Mouse (Mus musculus) MEL (cell line): ENCODE measurements around the gene Fgf13. TPM values are rescaled to one million over a fixed set of nuclear protein-coding genes. Genes with fewer than 3 reads are reported as not detected.
A peak's percentile ranks its signal among the peaks of the same experiment; 100 is the strongest.

Experiments
- DNase-seq: peaks from one replicate; pipeline ENCODE4 v3.0.0; 2011; ENCODE audit warnings: low read depth, low spot score
- H3K27ac ChIP-seq: 2 replicates; pipeline ENCODE4 v1.5.1; 2012; ENCODE audit warnings: low read depth, mild to moderate bottlenecking, control low read depth, low read length, moderate library complexity; ENCODE audit not compliant: control insufficient read depth
- H3K27me3 ChIP-seq, 2 experiments: fragments of 150-350 bp in 1 of 2; sonication (generic) in 1 of 2; 2 replicates each; pipeline ENCODE4 v1.6.1; 2012; ENCODE audit warnings: low read length in 2 of 2, mild to moderate bottlenecking in 2 of 2, improper control_type of control experiment in 1 of 2, moderate library complexity in 1 of 2; ENCODE audit not compliant: insufficient read depth in 2 of 2, control insufficient read depth in 1 of 2
- H3K36me3 ChIP-seq, 2 experiments: 2 replicates each; pipeline ENCODE4 v1.6.1; 2012 to 2014; ENCODE audit warnings: low read length in 2 of 2, improper control_type of control experiment in 1 of 2, inconsistent platforms in 1 of 2, mild to moderate bottlenecking in 1 of 2; ENCODE audit not compliant: insufficient read depth in 2 of 2, control insufficient read depth in 1 of 2
- H3K4me1 ChIP-seq, 2 experiments: fragments of 150-350 bp in 1 of 2; sonication (generic) in 1 of 2; 2 replicates each; pipeline ENCODE4 v1.6.1; 2012; ENCODE audit warnings: low read length in 2 of 2, improper control_type of control experiment in 1 of 2, mild to moderate bottlenecking in 1 of 2; ENCODE audit not compliant: insufficient read depth in 2 of 2, control insufficient read depth in 1 of 2
- H3K4me3 ChIP-seq, 2 experiments: fragments of 150-350 bp in 1 of 2; sonication (generic) in 1 of 2; 2 replicates each; pipeline ENCODE4 v1.5.1; 2012; ENCODE audit warnings: low read depth in 2 of 2, low read length in 2 of 2, mild to moderate bottlenecking in 2 of 2, moderate library complexity in 2 of 2, control low read depth in 1 of 2, improper control_type of control experiment in 1 of 2; ENCODE audit not compliant: control insufficient read depth in 1 of 2, insufficient read depth in 1 of 2
- H3K79me2 ChIP-seq: 2 replicates; pipeline ENCODE4 v1.6.1; 2012; ENCODE audit warnings: mild to moderate bottlenecking, low read length, moderate library complexity; ENCODE audit not compliant: control insufficient read depth, poor library complexity, insufficient read depth
- H3K9ac ChIP-seq: 2 replicates; pipeline ENCODE4 v1.6.1; 2012; ENCODE audit warnings: low read depth, mild to moderate bottlenecking, control low read depth, low read length, moderate library complexity; ENCODE audit not compliant: control insufficient read depth, poor library complexity, severe bottlenecking
- H3K9me3 ChIP-seq: fragments of 150-350 bp; sonication (generic); replicated peaks from 2 replicates; pipeline ENCODE4 v1.6.1; 2012; ENCODE audit warnings: mild to moderate bottlenecking, low read length, improper control_type of control experiment, moderate library complexity; ENCODE audit not compliant: insufficient read depth
- BHLHE40 ChIP-seq: IDR thresholded peaks from 2 replicates; pipeline ENCODE4 v1.6.1; 2012; ENCODE audit warnings: low read depth, mild to moderate bottlenecking, inconsistent platforms, low read length, improper control_type of control experiment, borderline replicate concordance
- CTCF ChIP-seq, 3 experiments: IDR thresholded peaks in 2 of 3; conservative IDR thresholded peaks in 1 of 3; 2 replicates each; pipeline ENCODE4 v1.5.1; 2011 to 2012; ENCODE audit warnings: low read length in 3 of 3, low read depth in 2 of 3, mild to moderate bottlenecking in 2 of 3, improper control_type of control experiment in 1 of 3, inconsistent platforms in 1 of 3, mixed read lengths in 1 of 3, moderate library complexity in 1 of 3; ENCODE audit not compliant: control insufficient read depth in 1 of 3, insufficient read depth in 1 of 3, poor library complexity in 1 of 3, severe bottlenecking in 1 of 3
- EP300 ChIP-seq, 2 experiments: IDR thresholded peaks; 2 replicates each; pipeline ENCODE4 v1.6.1; 2011; ENCODE audit warnings: improper control_type of control experiment in 2 of 2, low read length in 2 of 2, low read depth in 1 of 2, mild to moderate bottlenecking in 1 of 2
- ETS1 ChIP-seq: IDR thresholded peaks from 2 replicates; pipeline ENCODE4 v1.6.1; 2012; ENCODE audit warnings: low read depth, mild to moderate bottlenecking, inconsistent platforms, low read length, improper control_type of control experiment, moderate library complexity
- GABPA ChIP-seq: IDR thresholded peaks from 2 replicates; pipeline ENCODE4 v1.6.1; 2012; ENCODE audit warnings: low read depth, mild to moderate bottlenecking, inconsistent platforms, low read length, improper control_type of control experiment, moderate library complexity
- GATA1 ChIP-seq: IDR thresholded peaks from 2 replicates; pipeline ENCODE4 v1.6.1; 2011; ENCODE audit warnings: low read depth, low read length, improper control_type of control experiment
- KAT2A ChIP-seq: conservative IDR thresholded peaks from 2 replicates; pipeline ENCODE4 v1.6.1; 2012; ENCODE audit warnings: low read depth, low read length, improper control_type of control experiment, inconsistent platforms
- MAFK ChIP-seq: IDR thresholded peaks from 2 replicates; pipeline ENCODE4 v1.6.1; 2011; ENCODE audit warnings: low read depth, mild to moderate bottlenecking, low read length, improper control_type of control experiment, borderline replicate concordance
- MEF2A ChIP-seq: IDR thresholded peaks from 2 replicates; pipeline ENCODE4 v1.6.1; 2014; ENCODE audit warnings: low read depth, mild to moderate bottlenecking, inconsistent platforms, low read length, improper control_type of control experiment; ENCODE audit not compliant: poor library complexity, insufficient replicate concordance, severe bottlenecking; ENCODE audit errors: extremely low read depth
- MXI1 ChIP-seq: IDR thresholded peaks from 2 replicates; pipeline ENCODE4 v1.6.1; 2011; ENCODE audit warnings: mild to moderate bottlenecking, low read depth, low read length, improper control_type of control experiment
- MYB ChIP-seq: IDR thresholded peaks from 2 replicates; pipeline ENCODE4 v1.6.1; 2011; ENCODE audit warnings: mild to moderate bottlenecking, low read depth, low read length, improper control_type of control experiment
- MYC ChIP-seq: IDR thresholded peaks from 2 replicates; pipeline ENCODE4 v1.6.1; 2011; ENCODE audit warnings: low read depth, mild to moderate bottlenecking, low read length, improper control_type of control experiment, moderate library complexity
- POLR2A ChIP-seq, 2 experiments: IDR thresholded peaks; 2 replicates each; pipeline ENCODE4 v1.6.1; 2011 to 2012; ENCODE audit warnings: low read length in 2 of 2, mild to moderate bottlenecking in 2 of 2, control low read depth in 1 of 2, improper control_type of control experiment in 1 of 2, low read depth in 1 of 2, moderate library complexity in 1 of 2; ENCODE audit not compliant: control insufficient read depth in 1 of 2, insufficient read depth in 1 of 2, poor library complexity in 1 of 2
- RAD21 ChIP-seq: IDR thresholded peaks from 2 replicates; pipeline ENCODE4 v1.6.1; 2011; ENCODE audit warnings: mild to moderate bottlenecking, low read depth, low read length, improper control_type of control experiment
- RCOR1 ChIP-seq: IDR thresholded peaks from 2 replicates; pipeline ENCODE4 v1.6.1; 2012; ENCODE audit warnings: low read depth, mild to moderate bottlenecking, inconsistent platforms, low read length, improper control_type of control experiment
- SMC3 ChIP-seq: IDR thresholded peaks from 2 replicates; pipeline ENCODE4 v1.6.1; 2011; ENCODE audit warnings: low read depth, low read length, improper control_type of control experiment
- TAL1 ChIP-seq: IDR thresholded peaks from 2 replicates; pipeline ENCODE4 v1.6.1; 2012; ENCODE audit warnings: mild to moderate bottlenecking, inconsistent platforms, low read length, moderate library complexity, mixed read lengths
- TCF12 ChIP-seq: IDR thresholded peaks from 2 replicates; pipeline ENCODE4 v1.6.1; 2014; ENCODE audit warnings: low read depth, mild to moderate bottlenecking, inconsistent platforms, low read length, improper control_type of control experiment, moderate library complexity
- USF2 ChIP-seq, 2 experiments: IDR thresholded peaks; 2 replicates each; pipeline ENCODE4 v1.6.1; 2011 to 2012; ENCODE audit warnings: improper control_type of control experiment in 2 of 2, low read length in 2 of 2, borderline replicate concordance in 1 of 2, inconsistent platforms in 1 of 2, low read depth in 1 of 2, mild to moderate bottlenecking in 1 of 2; ENCODE audit not compliant: insufficient read depth in 1 of 2
- polyA plus RNA-seq, 2 experiments: library from polyadenylated mRNA; stranded (reverse) in 1 of 2; unstranded in 1 of 2; fragments of >175 nt in 1 of 2; fragments of >200 nt in 1 of 2; gene quantifications; 2 replicates each; pipeline versions ENCODE4 v1.2.1 to v1.2.4; 2012; ENCODE audit warnings: low replicate concordance in 2 of 2, low read depth in 1 of 2; ENCODE audit not compliant: insufficient read length in 2 of 2, insufficient read depth in 1 of 2, missing spikeins in 1 of 2
- total RNA-seq: library from RNA; depleted of rRNA; stranded (reverse); fragments of 300-350 nt; gene quantifications from 2 replicates; pipeline ENCODE4 v1.2.3, GENCODE M21; 2012

Gene Fgf13
- total and polyA plus RNA-seq, 3 experiments: not detected

DNA sequence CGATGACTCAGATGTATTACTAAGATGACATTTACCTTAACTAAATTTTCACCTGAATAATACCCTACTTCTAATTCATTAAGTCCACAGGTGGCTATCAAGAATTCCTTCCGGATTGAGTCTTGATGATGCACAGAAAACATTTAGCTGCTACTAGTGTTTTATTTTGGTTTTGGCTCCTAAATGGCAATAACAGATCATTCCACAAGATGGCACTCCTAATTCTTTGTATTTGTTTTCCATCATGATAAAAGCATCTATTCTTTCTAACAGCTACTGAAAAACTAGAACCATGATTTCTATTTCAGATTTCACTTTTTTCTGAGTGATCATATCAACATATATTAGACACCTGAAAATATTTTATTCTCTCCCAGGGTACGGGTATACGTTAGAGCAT, 373.7 kb downstream of the Fgf13 start:
- H3K27me3 ChIP-seq: no peaks in the 10 kb centered on the region
- no peak overlapping the region for H3K9ac ChIP-seq
- H3K4me1 ChIP-seq: no peaks in the 10 kb centered on the region
- H3K36me3 ChIP-seq: no peaks in the 10 kb centered on the region
- no peak overlapping the region for H3K4me3 ChIP-seq
- no peaks in the 10 kb centered on the region for H3K79me2 ChIP-seq
- H3K9me3 ChIP-seq: no peaks in the 10 kb centered on the region
- no peak overlapping the region for H3K27ac ChIP-seq
- TF ChIP-seq RAD21 (peak; percentile 44), SMC3 (peak; percentile 48), CTCF (IDR thresholded peaks at IDR 0.05 in 2 of 3, conservative IDR thresholded peaks at IDR 0.05 in 1 of 3; ENCODE audit: control insufficient read depth in 1 of 3, insufficient read depth in 1 of 3, low read depth in 2 of 3, low read length in 3 of 3, poor library complexity in 1 of 3, severe bottlenecking in 1 of 3) (peak in 1 of 3 experiments; percentile 34; a peak in 2 of 6 replicates), BHLHE40 (no peak)
- DNase-seq: no peak

DNA sequence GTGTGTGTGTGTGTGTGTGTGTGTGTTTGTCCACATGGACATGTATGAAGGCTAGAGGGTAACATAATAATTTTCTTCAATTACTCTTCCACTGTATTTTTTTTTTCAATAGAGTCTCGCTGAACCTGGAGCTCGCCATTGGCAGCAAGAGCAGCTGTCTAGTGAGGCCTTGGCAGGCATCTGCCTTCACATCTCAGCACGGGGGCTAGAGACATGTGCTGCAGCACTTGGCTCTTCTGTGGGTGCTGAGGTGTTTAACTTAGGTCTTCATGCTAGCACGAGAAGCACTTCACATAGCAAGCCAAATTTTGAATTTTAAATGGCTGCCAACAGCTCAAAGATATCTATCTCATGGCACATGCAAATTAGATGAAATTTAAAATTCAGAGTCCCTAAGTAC, 380.9 kb downstream of the Fgf13 start:
- H3K4me1 ChIP-seq: no peaks in the 10 kb centered on the region
- no peak for DNase-seq
- no peak overlapping the region for H3K4me3 ChIP-seq
- no peak overlapping the region for H3K27ac ChIP-seq
- H3K9ac ChIP-seq: no peak overlapping the region
- no peaks in the 10 kb centered on the region for H3K36me3 ChIP-seq
- TF ChIP-seq EP300 (IDR thresholded peaks at IDR 0.05; ENCODE audit: low read depth in 1 of 2, low read length in 2 of 2) (no peak), MYC (no peak), USF2 (IDR thresholded peaks at IDR 0.05; ENCODE audit: borderline replicate concordance in 1 of 2, insufficient read depth in 1 of 2, low read depth in 1 of 2, low read length in 2 of 2) (no peak), MAFK (no peak), GATA1 (no peak), ETS1 (no peak), MXI1 (no peak), KAT2A (no peak), RAD21 (no peak), RCOR1 (no peak), GABPA (no peak), MYB (no peak), TAL1 (no peak), MEF2A (no peak), BHLHE40 (no peak), POLR2A (IDR thresholded peaks at IDR 0.05; ENCODE audit: control insufficient read depth in 1 of 2, insufficient read depth in 1 of 2, low read depth in 1 of 2, low read length in 2 of 2, poor library complexity in 1 of 2) (no peak), TCF12 (no peak)
- H3K79me2 ChIP-seq: no peaks in the 10 kb centered on the region
- H3K27me3 ChIP-seq: no peaks in the 10 kb centered on the region
- no peaks in the 10 kb centered on the region for H3K9me3 ChIP-seq
